Mouse (Mus musculus): ENCODE measurements around the gene Smarca1.

DNA sequence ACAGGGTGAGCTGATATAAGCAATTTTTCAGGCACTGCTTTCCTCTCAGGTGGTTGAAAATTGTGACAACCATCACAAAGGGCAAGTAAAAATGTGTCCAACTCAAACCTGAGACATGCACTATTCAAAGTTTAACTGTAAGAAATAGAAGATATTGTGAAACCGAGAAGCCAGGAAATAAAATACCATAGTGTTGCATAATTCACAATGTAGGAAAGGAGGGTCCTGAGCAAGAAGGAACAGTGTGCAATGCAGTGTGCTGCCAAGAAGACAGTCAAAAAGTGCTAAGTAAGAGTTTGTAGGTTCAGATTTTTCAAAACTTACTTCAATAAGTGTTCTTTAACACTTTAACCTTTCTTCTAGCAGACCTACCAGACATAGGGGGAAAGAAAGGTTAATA is 128.3 kb downstream of the Smarca1 start:
- TF ChIP-seq CTCF (IDR thresholded peaks at IDR 0.05; ENCODE audit: low read depth) = no peak
- no peak for TF ChIP-seq EP300 (IDR thresholded peaks at IDR 0.05; ENCODE audit: low read depth)
